Mouse (Mus musculus) NIH3T3 (cell line): ENCODE results near the gene Tnk1.

ENCODE experiments used
- DNase-seq: peaks from one replicate; pipeline ENCODE4 v3.0.0-alpha.2; 2012; ENCODE audit warnings: low read depth

Tnk1 gene

GRCm38 (mm10) chr11:69858113-69858998 is at the start of gene Tnk1:
Gene Tnk1 (minus strand): TSS chr11:69858730.
- DNase-seq = no peak

GRCm38 (mm10) chr11:69904311-69904710 is 45.8 kb upstream of the Tnk1 start:
- no peak for DNase-seq

- no peak for DNase-seq
These were observed 44.4 kb upstream of the Tnk1 start for GRCm38 (mm10) chr11:69902972-69903371.

GRCm38 (mm10) chr11:69901993-69902392 is 43.5 kb upstream of the Tnk1 start:
- peak; percentile 41 for DNase-seq

- peak; percentile 97 for DNase-seq
These were observed 42.9 kb upstream of the Tnk1 start for GRCm38 (mm10) chr11:69901406-69901846.

GRCm38 (mm10) chr11:69900471-69901405 is 42.2 kb upstream of the Tnk1 start, which contains the start of the genes 2810408A11Rik and Neurl4:
Gene 2810408A11Rik (minus strand): TSS chr11:69900987.
Gene Neurl4 (plus strand): TSS chr11:69901072.
- peak; percentile 95 for DNase-seq

- no peak for DNase-seq
These were observed 41.3 kb upstream of the Tnk1 start for GRCm38 (mm10) chr11:69899870-69900269.

GRCm38 (mm10) chr11:69895291-69895690 is 36.8 kb upstream of the Tnk1 start, which contains the start of gene Acap1:
Gene Acap1 (minus strand): TSS chr11:69895539.
- no peak for DNase-seq

- no peak for DNase-seq
These were observed 36.1 kb upstream of the Tnk1 start for GRCm38 (mm10) chr11:69894671-69895070.

- no peak for DNase-seq
These were observed 33.0 kb upstream of the Tnk1 start for GRCm38 (mm10) chr11:69891482-69891881.

- peak; percentile 29 for DNase-seq
These were observed 28.5 kb upstream of the Tnk1 start for GRCm38 (mm10) chr11:69886907-69887635.

GRCm38 (mm10) chr11:69884663-69885062 is 26.1 kb upstream of the Tnk1 start:
- DNase-seq = no peak

- no peak for DNase-seq
These were observed 25.7 kb upstream of the Tnk1 start for GRCm38 (mm10) chr11:69884240-69884639.

- peak; percentile 44 for DNase-seq
These were observed 25.1 kb upstream of the Tnk1 start for GRCm38 (mm10) chr11:69883527-69884151.

- DNase-seq = peak; percentile 50
These were observed 24.5 kb upstream of the Tnk1 start for GRCm38 (mm10) chr11:69883066-69883465.

- no peak for DNase-seq
These were observed 23.5 kb upstream of the Tnk1 start for GRCm38 (mm10) chr11:69881787-69882670.

- peak; percentile 80 for DNase-seq
These were observed 22.5 kb upstream of the Tnk1 start, which contains the start of gene Kctd11 for GRCm38 (mm10) chr11:69880853-69881603. Gene Kctd11 (minus strand): TSS chr11:69881406.

GRCm38 (mm10) chr11:69880506-69880852 is 21.9 kb upstream of the Tnk1 start:
- peak; percentile 88 for DNase-seq

GRCm38 (mm10) chr11:69879711-69880110 is 21.2 kb upstream of the Tnk1 start:
- no peak for DNase-seq
